Mouse (Mus musculus): ENCODE measurements around the gene Nhsl1. TPM values are rescaled to one million over a fixed set of nuclear protein-coding genes. Genes with fewer than 3 reads are reported as not detected.

Nhsl1 gene
- polyA plus RNA-seq, 1 experiment from 2014 or later: 11.7 TPM

GRCm38 (mm10) chr10:18339386-18339785, 20.6 kb downstream of the Nhsl1 start:
- Histone ChIP-seq H3K9me3 (replicated peaks; ENCODE audit: control insufficient read depth, low read length) (no peaks in the 10 kb centered on the region), H3K27ac (ENCODE audit: low read length) (no peak overlapping the region), H3K36me3 (ENCODE audit: control insufficient read depth, insufficient read depth) (no peaks in the 10 kb centered on the region), H3K4me3 (ENCODE audit: low read length) (no peak overlapping the region), H3K27me3 (ENCODE audit: control insufficient read depth, insufficient read depth, low read length) (no peaks in the 10 kb centered on the region), H3K4me2 (ENCODE audit: low read depth, low read length) (no peak overlapping the region), H3K4me1 (ENCODE audit: control insufficient read depth, insufficient read depth, low read length) (no peaks in the 10 kb centered on the region), H3K9ac (ENCODE audit: low read length) (no peak overlapping the region)
- WGBS: 62% methylated on average over 6 of the region's 6 CpGs
- no peak for ATAC-seq (replicated peaks; ENCODE audit: extremely low read depth, insufficient read depth, low FRiP score)

- Histone ChIP-seq H3K4me2 (ENCODE audit: low read depth, low read length) (no peak overlapping the region), H3K36me3 (ENCODE audit: control insufficient read depth, insufficient read depth) (no peaks in the 10 kb centered on the region), H3K27me3 (ENCODE audit: control insufficient read depth, insufficient read depth, low read length) (no peaks in the 10 kb centered on the region), H3K27ac (ENCODE audit: low read length) (no peak overlapping the region), H3K4me1 (ENCODE audit: control insufficient read depth, insufficient read depth, low read length) (no peaks in the 10 kb centered on the region), H3K9ac (ENCODE audit: low read length) (no peak overlapping the region), H3K4me3 (ENCODE audit: low read length) (no peak overlapping the region), H3K9me3 (replicated peaks; ENCODE audit: control insufficient read depth, low read length) (no peaks in the 10 kb centered on the region)
- ATAC-seq (replicated peaks; ENCODE audit: extremely low read depth, insufficient read depth, low FRiP score): no peak
- 95% methylated on average over 1 of the region's 1 CpGs for WGBS
These were observed 22.1 kb downstream of the Nhsl1 start for GRCm38 (mm10) chr10:18340930-18341329.

GRCm38 (mm10) chr10:18341444-18342196, 22.8 kb downstream of the Nhsl1 start:
- ATAC-seq (replicated peaks; ENCODE audit: extremely low read depth, insufficient read depth, low FRiP score): no peak
- H3K4me2 ChIP-seq (ENCODE audit: low read depth, low read length): no peak overlapping the region
- H3K4me3 ChIP-seq (ENCODE audit: low read length): no peak overlapping the region
- H3K9ac ChIP-seq (ENCODE audit: low read length): no peak overlapping the region
- WGBS: 67% methylated on average over 15 of the region's 15 CpGs
- no peak overlapping the region for H3K27ac ChIP-seq (ENCODE audit: low read length)
- no peaks in the 10 kb centered on the region for H3K36me3 ChIP-seq (ENCODE audit: control insufficient read depth, insufficient read depth)
- H3K9me3 ChIP-seq (replicated peaks; ENCODE audit: control insufficient read depth, low read length): no peaks in the 10 kb centered on the region
- H3K4me1 ChIP-seq (ENCODE audit: control insufficient read depth, insufficient read depth, low read length): no peaks in the 10 kb centered on the region
- H3K27me3 ChIP-seq (ENCODE audit: control insufficient read depth, insufficient read depth, low read length): no peaks in the 10 kb centered on the region

GRCm38 (mm10) chr10:18347231-18347630, 28.4 kb downstream of the Nhsl1 start:
- Histone ChIP-seq H3K4me2 (ENCODE audit: low read depth, low read length) (no peak overlapping the region), H3K9ac (ENCODE audit: low read length) (no peak overlapping the region), H3K36me3 (ENCODE audit: control insufficient read depth, insufficient read depth) (no peaks in the 10 kb centered on the region), H3K27me3 (ENCODE audit: control insufficient read depth, insufficient read depth, low read length) (no peaks in the 10 kb centered on the region), H3K9me3 (replicated peaks; ENCODE audit: control insufficient read depth, low read length) (no peaks in the 10 kb centered on the region), H3K4me3 (ENCODE audit: low read length) (no peak overlapping the region), H3K27ac (ENCODE audit: low read length) (no peak overlapping the region), H3K4me1 (ENCODE audit: control insufficient read depth, insufficient read depth, low read length) (no peaks in the 10 kb centered on the region)
- 83% methylated on average over 15 of the region's 15 CpGs for WGBS
- ATAC-seq (replicated peaks; ENCODE audit: extremely low read depth, insufficient read depth, low FRiP score): no peak

- Histone ChIP-seq H3K4me2 (ENCODE audit: low read depth, low read length) (no peak overlapping the region), H3K9me3 (replicated peaks; ENCODE audit: control insufficient read depth, low read length) (no peaks in the 10 kb centered on the region), H3K4me3 (ENCODE audit: low read length) (no peak overlapping the region), H3K4me1 (ENCODE audit: control insufficient read depth, insufficient read depth, low read length) (no peaks in the 10 kb centered on the region), H3K9ac (ENCODE audit: low read length) (no peak overlapping the region), H3K27me3 (ENCODE audit: control insufficient read depth, insufficient read depth, low read length) (no peaks in the 10 kb centered on the region), H3K27ac (ENCODE audit: low read length) (no peak overlapping the region), H3K36me3 (ENCODE audit: control insufficient read depth, insufficient read depth) (no peaks in the 10 kb centered on the region)
- ATAC-seq (replicated peaks; ENCODE audit: extremely low read depth, insufficient read depth, low FRiP score): no peak
- 76% methylated on average over 4 of the region's 4 CpGs for WGBS
These were observed 32.0 kb downstream of the Nhsl1 start for GRCm38 (mm10) chr10:18350781-18351180.

- no peak for ATAC-seq (replicated peaks; ENCODE audit: extremely low read depth, insufficient read depth, low FRiP score)
- Histone ChIP-seq H3K4me3 (ENCODE audit: low read length) (no peak overlapping the region), H3K27me3 (ENCODE audit: control insufficient read depth, insufficient read depth, low read length) (no peaks in the 10 kb centered on the region), H3K4me1 (ENCODE audit: control insufficient read depth, insufficient read depth, low read length) (no peaks in the 10 kb centered on the region), H3K4me2 (ENCODE audit: low read depth, low read length) (no peak overlapping the region), H3K27ac (ENCODE audit: low read length) (no peak overlapping the region), H3K9me3 (replicated peaks; ENCODE audit: control insufficient read depth, low read length) (no peaks in the 10 kb centered on the region), H3K9ac (ENCODE audit: low read length) (no peak overlapping the region), H3K36me3 (ENCODE audit: control insufficient read depth, insufficient read depth) (no peaks in the 10 kb centered on the region)
- WGBS: 81% methylated on average over 5 of the region's 5 CpGs
These were observed 34.2 kb downstream of the Nhsl1 start for GRCm38 (mm10) chr10:18352937-18353336.

GRCm38 (mm10) chr10:18354103-18354502, 35.3 kb downstream of the Nhsl1 start:
- WGBS: 79% methylated on average over 8 of the region's 8 CpGs

GRCm38 (mm10) chr10:18356461-18356860, 37.7 kb downstream of the Nhsl1 start:
- H3K9me3 ChIP-seq (replicated peaks; ENCODE audit: control insufficient read depth, low read length): no peaks in the 10 kb centered on the region
- H3K36me3 ChIP-seq (ENCODE audit: control insufficient read depth, insufficient read depth): no peaks in the 10 kb centered on the region
- no peak for ATAC-seq (replicated peaks; ENCODE audit: extremely low read depth, insufficient read depth, low FRiP score)
- H3K4me3 ChIP-seq (ENCODE audit: low read length): no peak overlapping the region
- H3K4me2 ChIP-seq (ENCODE audit: low read depth, low read length): no peak overlapping the region
- no peaks in the 10 kb centered on the region for H3K4me1 ChIP-seq (ENCODE audit: control insufficient read depth, insufficient read depth, low read length)
- 87% methylated on average over 6 of the region's 6 CpGs for WGBS
- H3K27me3 ChIP-seq (ENCODE audit: control insufficient read depth, insufficient read depth, low read length): no peaks in the 10 kb centered on the region
- no peak overlapping the region for H3K9ac ChIP-seq (ENCODE audit: low read length)
- H3K27ac ChIP-seq (ENCODE audit: low read length): no peak overlapping the region

More at GRCm38 (mm10) chr10:18354103-18354502, 35.3 kb downstream of the Nhsl1 start:
- H3K4me1 ChIP-seq (ENCODE audit: control insufficient read depth, insufficient read depth, low read length): no peaks in the 10 kb centered on the region
- H3K36me3 ChIP-seq (ENCODE audit: control insufficient read depth, insufficient read depth): no peaks in the 10 kb centered on the region
- no peak for ATAC-seq (replicated peaks; ENCODE audit: extremely low read depth, insufficient read depth, low FRiP score)
- no peak overlapping the region for H3K4me3 ChIP-seq (ENCODE audit: low read length)
- no peaks in the 10 kb centered on the region for H3K9me3 ChIP-seq (replicated peaks; ENCODE audit: control insufficient read depth, low read length)
- H3K27me3 ChIP-seq (ENCODE audit: control insufficient read depth, insufficient read depth, low read length): no peaks in the 10 kb centered on the region
- no peak overlapping the region for H3K9ac ChIP-seq (ENCODE audit: low read length)
- H3K27ac ChIP-seq (ENCODE audit: low read length): no peak overlapping the region
- H3K4me2 ChIP-seq (ENCODE audit: low read depth, low read length): no peak overlapping the region

- Histone ChIP-seq H3K36me3 (ENCODE audit: control insufficient read depth, insufficient read depth) (no peaks in the 10 kb centered on the region), H3K4me3 (ENCODE audit: low read length) (no peak overlapping the region), H3K27ac (ENCODE audit: low read length) (no peak overlapping the region), H3K9ac (ENCODE audit: low read length) (no peak overlapping the region), H3K4me1 (ENCODE audit: control insufficient read depth, insufficient read depth, low read length) (no peaks in the 10 kb centered on the region), H3K27me3 (ENCODE audit: control insufficient read depth, insufficient read depth, low read length) (no peaks in the 10 kb centered on the region), H3K4me2 (ENCODE audit: low read depth, low read length) (no peak overlapping the region), H3K9me3 (replicated peaks; ENCODE audit: control insufficient read depth, low read length) (no peaks in the 10 kb centered on the region)
- WGBS: 76% methylated on average over 6 of the region's 6 CpGs
- ATAC-seq (replicated peaks; ENCODE audit: extremely low read depth, insufficient read depth, low FRiP score): no peak
These were observed 38.4 kb downstream of the Nhsl1 start for GRCm38 (mm10) chr10:18357212-18357611.
